Mouse (Mus musculus): ENCODE data around the gene Atp6v0d1. TPM values are rescaled to one million over a fixed set of nuclear protein-coding genes. Genes with fewer than 3 reads are reported as not detected.
A peak's percentile ranks its signal among the peaks of the same experiment; 100 is the strongest.

Atp6v0d1 gene
- polyA plus RNA-seq, 1 experiment from 2014 or later: 146 TPM

DNA sequence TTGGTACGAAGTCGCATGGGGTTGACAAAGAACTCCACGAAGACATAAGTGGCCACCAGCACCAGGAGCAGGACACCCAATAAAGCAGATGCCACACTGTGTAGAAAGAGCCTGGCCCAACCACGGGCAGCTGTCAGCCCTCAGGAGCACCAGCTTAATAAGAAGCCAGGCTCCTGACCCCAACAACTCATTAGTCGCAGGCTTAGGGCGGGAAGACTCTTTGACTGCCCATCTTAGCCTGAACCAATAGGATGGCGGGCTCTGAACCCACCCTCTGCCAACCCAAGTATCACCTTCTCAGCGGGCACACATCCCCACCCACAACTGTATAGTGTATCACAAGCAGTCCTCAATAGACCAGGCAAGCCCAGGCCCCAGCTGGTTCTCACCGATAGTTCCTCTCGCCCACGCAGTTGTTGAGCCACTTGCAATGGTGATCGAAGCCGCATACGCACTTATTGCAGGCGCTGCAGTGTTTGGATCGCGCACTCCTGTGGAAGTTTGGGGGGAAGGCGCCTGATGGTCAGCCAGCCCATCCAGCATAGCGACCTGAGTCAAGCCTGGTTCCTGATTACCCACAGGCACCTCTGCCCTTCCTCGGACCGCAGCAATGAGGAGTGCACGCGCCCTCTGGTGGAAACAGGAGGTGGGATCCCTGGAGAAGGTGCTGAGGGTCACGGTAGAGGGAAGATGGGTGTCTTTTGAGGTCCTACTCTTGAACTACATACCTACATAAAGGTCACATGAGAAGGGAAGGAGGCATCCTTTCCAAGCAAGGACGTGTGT is 89.0 kb downstream of the Atp6v0d1 start:
- H3K9me3 ChIP-seq (ENCODE audit: low read length): no peaks in the 10 kb centered on the region
- DNase-seq (ENCODE audit: low spot score) (peak; percentile 71), ATAC-seq (0 out of 2 replicates have a peak, but pooled peaks have one; percentile 9)
- H3K4me2 ChIP-seq (replicated peaks; ENCODE audit: low read depth, low read length): no peak overlapping the region
- H3K4me3 ChIP-seq (ENCODE audit: low read depth, low read length): no peak overlapping the region
- no peaks in the 10 kb centered on the region for H3K27me3 ChIP-seq (replicated peaks; ENCODE audit: insufficient read depth, low read length)
- 45% methylated on average over 25 of the region's 25 CpGs for WGBS
- no peak overlapping the region for H3K27ac ChIP-seq (ENCODE audit: low read length)
- no peak overlapping the region for H3K9ac ChIP-seq (replicated peaks; ENCODE audit: low read depth)
- no peaks in the 10 kb centered on the region; the same call in 1 of the 2 replicates for H3K36me3 ChIP-seq (ENCODE audit: insufficient read depth, low read length)
- TF ChIP-seq EP300 (IDR thresholded peaks at IDR 0.05) (no peak), CTCF (IDR thresholded peaks at IDR 0.05) (peak; percentile 96)
- peaks cover 17% of the 10 kb centered on the region; the same call in 1 of the 2 replicates for H3K4me1 ChIP-seq (ENCODE audit: insufficient read depth, low read depth, low read length)

DNA sequence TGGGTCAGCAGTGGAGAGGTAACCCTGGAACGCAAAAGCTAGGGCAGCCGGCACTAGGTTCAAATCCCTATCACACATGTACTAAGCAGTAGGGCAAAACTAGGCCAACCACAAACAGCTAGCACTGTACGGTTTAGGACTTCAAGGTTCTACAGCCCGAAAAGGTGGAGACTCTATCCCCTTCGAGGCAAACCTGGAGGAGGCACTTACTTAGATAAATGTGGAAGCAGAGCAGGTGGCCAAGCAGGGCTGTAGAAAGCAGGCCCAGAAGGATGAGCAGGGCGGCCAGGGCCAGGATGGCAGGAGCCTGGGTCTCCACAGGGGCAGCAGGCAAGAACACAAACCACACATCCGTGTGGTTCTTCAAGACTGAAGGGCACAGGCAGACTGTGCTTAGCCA is 89.7 kb downstream of the Atp6v0d1 start:
- Histone ChIP-seq H3K4me3 (ENCODE audit: low read depth, low read length) (no peak overlapping the region), H3K4me2 (replicated peaks; ENCODE audit: low read depth, low read length) (no peak overlapping the region), H3K27ac (ENCODE audit: low read length) (no peak overlapping the region), H3K9me3 (ENCODE audit: low read length) (no peaks in the 10 kb centered on the region), H3K36me3 (ENCODE audit: insufficient read depth, low read length) (no peaks in the 10 kb centered on the region; the same call in 1 of the 2 replicates), H3K4me1 (ENCODE audit: insufficient read depth, low read depth, low read length) (peaks cover 17% of the 10 kb centered on the region; the same call in 1 of the 2 replicates), H3K9ac (replicated peaks; ENCODE audit: low read depth) (no peak overlapping the region), H3K27me3 (replicated peaks; ENCODE audit: insufficient read depth, low read length) (no peaks in the 10 kb centered on the region)
- DNase-seq (ENCODE audit: low spot score): no peak
- 92% methylated on average over 7 of the region's 7 CpGs for WGBS
- no peak for TF ChIP-seq CTCF (IDR thresholded peaks at IDR 0.05)
- no peak for TF ChIP-seq EP300 (IDR thresholded peaks at IDR 0.05)
- no peak for ATAC-seq

DNA sequence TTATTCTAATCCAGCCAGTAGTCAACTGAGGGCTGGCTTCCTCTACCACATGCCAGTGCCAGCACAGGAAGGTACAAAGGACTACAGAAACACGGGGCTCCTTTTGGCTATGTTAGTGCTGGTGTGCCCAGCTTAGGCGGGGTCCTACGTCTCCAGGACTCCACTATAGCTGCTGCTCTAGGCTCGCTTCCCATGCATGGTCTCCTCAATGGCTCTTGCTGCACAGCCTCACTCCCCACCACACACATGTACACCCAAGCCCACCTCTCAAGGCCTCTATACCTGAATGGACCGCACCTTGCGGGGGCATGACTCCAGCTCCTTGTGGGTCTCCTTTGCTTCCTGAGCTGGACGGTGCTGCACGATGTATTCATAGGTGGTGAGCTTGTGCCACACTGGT is 90.1 kb downstream of the Atp6v0d1 start:
- Histone ChIP-seq H3K27me3 (replicated peaks; ENCODE audit: insufficient read depth, low read length) (no peaks in the 10 kb centered on the region), H3K4me2 (replicated peaks; ENCODE audit: low read depth, low read length) (no peak overlapping the region), H3K9ac (replicated peaks; ENCODE audit: low read depth) (no peak overlapping the region), H3K4me1 (ENCODE audit: insufficient read depth, low read depth, low read length) (peaks cover 17% of the 10 kb centered on the region; the same call in 1 of the 2 replicates), H3K36me3 (ENCODE audit: insufficient read depth, low read length) (no peaks in the 10 kb centered on the region; the same call in 1 of the 2 replicates), H3K27ac (ENCODE audit: low read length) (peak overlapping the region; percentile 68; the same call in 1 of the 2 replicates), H3K4me3 (ENCODE audit: low read depth, low read length) (no peak overlapping the region), H3K9me3 (ENCODE audit: low read length) (no peaks in the 10 kb centered on the region)
- ATAC-seq: no peak
- DNase-seq (ENCODE audit: low spot score): no peak
- WGBS: 91% methylated on average over 8 of the region's 8 CpGs
- TF ChIP-seq EP300 (IDR thresholded peaks at IDR 0.05): no peak

DNA sequence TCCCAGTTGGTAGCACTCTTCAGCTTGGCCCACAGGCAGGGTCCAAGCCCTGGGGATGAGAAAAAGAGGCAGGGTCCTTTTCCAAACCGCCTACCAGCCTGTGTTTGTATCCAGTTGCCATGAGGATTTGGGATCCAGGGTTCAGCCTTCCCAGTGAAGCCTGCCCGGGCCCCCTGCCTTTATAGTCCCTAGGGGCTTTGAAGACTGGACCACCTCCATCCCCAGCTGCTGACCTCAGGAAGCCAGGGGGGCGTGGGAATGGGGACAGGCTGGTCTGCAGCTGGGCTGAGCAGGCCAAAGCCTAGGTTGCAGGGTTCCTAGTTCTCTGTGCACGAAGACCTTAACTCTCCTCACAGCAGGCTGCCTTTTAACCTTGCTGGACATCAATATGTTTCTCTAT is 90.6 kb downstream of the Atp6v0d1 start:
- Histone ChIP-seq H3K9me3 (ENCODE audit: low read length) (no peaks in the 10 kb centered on the region), H3K4me3 (ENCODE audit: low read depth, low read length) (no peak overlapping the region), H3K9ac (replicated peaks; ENCODE audit: low read depth) (0 out of 2 replicates have a peak overlapping the region, but pooled peaks have one; percentile 9), H3K27me3 (replicated peaks; ENCODE audit: insufficient read depth, low read length) (no peaks in the 10 kb centered on the region), H3K4me2 (replicated peaks; ENCODE audit: low read depth, low read length) (no peak overlapping the region), H3K4me1 (ENCODE audit: insufficient read depth, low read depth, low read length) (peaks cover 17% of the 10 kb centered on the region; the same call in 1 of the 2 replicates), H3K27ac (ENCODE audit: low read length) (peak overlapping the region; percentile 68), H3K36me3 (ENCODE audit: insufficient read depth, low read length) (no peaks in the 10 kb centered on the region; the same call in 1 of the 2 replicates)
- TF ChIP-seq CTCF (IDR thresholded peaks at IDR 0.05) (no peak), EP300 (IDR thresholded peaks at IDR 0.05) (no peak)
- DNase-seq (ENCODE audit: low spot score): no peak
- whole genome bisulfite sequencing: 67% methylated on average over 4 of the region's 4 CpGs
- no peak for ATAC-seq

GRCm38 (mm10) chr8:105474680-105475079 is 91.2 kb downstream of the Atp6v0d1 start:
- peak overlapping the region; percentile 68 for H3K27ac ChIP-seq (ENCODE audit: low read length)
- peaks cover 17% of the 10 kb centered on the region; the same call in 1 of the 2 replicates for H3K4me1 ChIP-seq (ENCODE audit: insufficient read depth, low read depth, low read length)
- 27% methylated on average over 5 of the region's 5 CpGs for WGBS
- H3K4me2 ChIP-seq (replicated peaks; ENCODE audit: low read depth, low read length): peak overlapping the region; percentile 30; the same call in 1 of the 2 replicates
- DNase-seq (ENCODE audit: low spot score): peak; percentile 71
- peak; percentile 9 for ATAC-seq
- H3K36me3 ChIP-seq (ENCODE audit: insufficient read depth, low read length): no peaks in the 10 kb centered on the region; the same call in 1 of the 2 replicates
- TF ChIP-seq CTCF (IDR thresholded peaks at IDR 0.05): no peak
- no peak for TF ChIP-seq EP300 (IDR thresholded peaks at IDR 0.05)
- 0 out of 2 replicates have a peak overlapping the region, but pooled peaks have one; percentile 9 for H3K9ac ChIP-seq (replicated peaks; ENCODE audit: low read depth)
- H3K9me3 ChIP-seq (ENCODE audit: low read length): no peaks in the 10 kb centered on the region
- no peak overlapping the region for H3K4me3 ChIP-seq (ENCODE audit: low read depth, low read length)
- H3K27me3 ChIP-seq (replicated peaks; ENCODE audit: insufficient read depth, low read length): no peaks in the 10 kb centered on the region

MicroRNAs encoded within 50 kb of the gene (microRNA counts, 519-probe panel; counts per million panel counts)
- microRNA mmu-miR-1966: not detected

Small RNA genes lying within 50 kb of the gene (microRNA-seq; reads per million reads assigned to microRNA genes)
- not detected for gene Mir1966

Other genes with a start within 250 kb of the Atp6v0d1 start
- 4.2 and 7.5 TPM in 2 replicates for gene Lrrc29, start 239.8 kb downstream of the Atp6v0d1 start, polyA plus RNA-seq (2015; fragmentation: Nextera tagmentation; extraction: Ambion mirVana)
- 116 and 141 TPM in 2 replicates for gene Tmem208, start 239.7 kb downstream of the Atp6v0d1 start, polyA plus RNA-seq (2015; fragmentation: Nextera tagmentation; extraction: Ambion mirVana)
- 8.7 and 10.5 TPM in 2 replicates for gene Fhod1, start 218.1 kb downstream of the Atp6v0d1 start, polyA plus RNA-seq (2015; fragmentation: Nextera tagmentation; extraction: Ambion mirVana)
- gene Slc9a5, start 217.2 kb downstream of the Atp6v0d1 start, polyA plus RNA-seq (2015; fragmentation: Nextera tagmentation; extraction: Ambion mirVana): 1.7 and 1.9 TPM in 2 replicates
- 0.20 and 0.26 TPM in 2 replicates for gene Plekhg4, start 192.8 kb downstream of the Atp6v0d1 start, polyA plus RNA-seq (2015; fragmentation: Nextera tagmentation; extraction: Ambion mirVana)
- gene Kctd19, start 152.5 kb downstream of the Atp6v0d1 start, polyA plus RNA-seq (2015; fragmentation: Nextera tagmentation; extraction: Ambion mirVana): 0.14 and 0.38 TPM in 2 replicates
- gene Lrrc36, start 152.5 kb downstream of the Atp6v0d1 start, polyA plus RNA-seq (2015; fragmentation: Nextera tagmentation; extraction: Ambion mirVana): 3.7 and 3.9 TPM in 2 replicates
- 675 and 696 TPM in 2 replicates for gene Tppp3, start 94.5 kb downstream of the Atp6v0d1 start, polyA plus RNA-seq (2015; fragmentation: Nextera tagmentation; extraction: Ambion mirVana)
- 40.6 and 41.7 TPM in 2 replicates for gene Zdhhc1, start 69.1 kb downstream of the Atp6v0d1 start, polyA plus RNA-seq (2015; fragmentation: Nextera tagmentation; extraction: Ambion mirVana)
- 1.8 and 2.9 TPM in 2 replicates for gene Hsd11b2, start 47.3 kb downstream of the Atp6v0d1 start, polyA plus RNA-seq (2015; fragmentation: Nextera tagmentation; extraction: Ambion mirVana)
- gene Ripor1, start 39.2 kb upstream of the Atp6v0d1 start, polyA plus RNA-seq (2015; fragmentation: Nextera tagmentation; extraction: Ambion mirVana): 25.5 and 28.5 TPM in 2 replicates
- 71.3 and 73.6 TPM in 2 replicates for gene Ctcf, start 70.5 kb upstream of the Atp6v0d1 start, polyA plus RNA-seq (2015; fragmentation: Nextera tagmentation; extraction: Ambion mirVana)
- 0.44 and 0.75 TPM in 2 replicates for gene Agrp, start 71.3 kb upstream of the Atp6v0d1 start, polyA plus RNA-seq (2015; fragmentation: Nextera tagmentation; extraction: Ambion mirVana)
- gene Carmil2, start 120.2 kb upstream of the Atp6v0d1 start, polyA plus RNA-seq (2015; fragmentation: Nextera tagmentation; extraction: Ambion mirVana): 0.26 and 0.35 TPM in 2 replicates
- 40.5 and 45.8 TPM in 2 replicates for gene Acd, start 135.1 kb upstream of the Atp6v0d1 start, polyA plus RNA-seq (2015; fragmentation: Nextera tagmentation; extraction: Ambion mirVana)
- gene Pard6a, start 135.1 kb upstream of the Atp6v0d1 start, polyA plus RNA-seq (2015; fragmentation: Nextera tagmentation; extraction: Ambion mirVana): 14.8 and 16.6 TPM in 2 replicates
- not detected in 2 replicates for gene 4933405L10Rik, start 141.6 kb upstream of the Atp6v0d1 start, polyA plus RNA-seq (2015; fragmentation: Nextera tagmentation; extraction: Ambion mirVana)
- 8.2 and 8.7 TPM in 2 replicates for gene Enkd1, start 142.2 kb upstream of the Atp6v0d1 start, polyA plus RNA-seq (2015; fragmentation: Nextera tagmentation; extraction: Ambion mirVana)
- 19.5 and 24.4 TPM in 2 replicates for gene Gfod2, start 192.6 kb upstream of the Atp6v0d1 start, polyA plus RNA-seq (2015; fragmentation: Nextera tagmentation; extraction: Ambion mirVana)

Measured in lung, postnatal 0 days (tissue).